Mouse (Mus musculus) embryonic fibroblast, embryonic 13.5 days (primary cell): ENCODE measurements around the gene Zbtb6.
A peak's percentile ranks its signal among the peaks of the same experiment; 100 is the strongest.

Experiments used
- CTCF ChIP-seq: IDR thresholded peaks from 2 replicates; pipeline ENCODE4 v1.5.1; 2011; ENCODE audit warnings: mild to moderate bottlenecking, control low read depth, low read length, moderate library complexity, borderline replicate concordance; ENCODE audit not compliant: insufficient read depth
- POLR2A ChIP-seq: IDR thresholded peaks from 2 replicates; pipeline ENCODE4 v1.6.1; 2011; ENCODE audit warnings: low read depth, mild to moderate bottlenecking, control low read depth, low read length, moderate library complexity

GRCm38 (mm10) chr2:37451667-37452375 lies 8.8 kb upstream of the Zbtb6 start:
- TF ChIP-seq CTCF (no peak), POLR2A (peak; percentile 91)
